In the genomic region with DNA sequence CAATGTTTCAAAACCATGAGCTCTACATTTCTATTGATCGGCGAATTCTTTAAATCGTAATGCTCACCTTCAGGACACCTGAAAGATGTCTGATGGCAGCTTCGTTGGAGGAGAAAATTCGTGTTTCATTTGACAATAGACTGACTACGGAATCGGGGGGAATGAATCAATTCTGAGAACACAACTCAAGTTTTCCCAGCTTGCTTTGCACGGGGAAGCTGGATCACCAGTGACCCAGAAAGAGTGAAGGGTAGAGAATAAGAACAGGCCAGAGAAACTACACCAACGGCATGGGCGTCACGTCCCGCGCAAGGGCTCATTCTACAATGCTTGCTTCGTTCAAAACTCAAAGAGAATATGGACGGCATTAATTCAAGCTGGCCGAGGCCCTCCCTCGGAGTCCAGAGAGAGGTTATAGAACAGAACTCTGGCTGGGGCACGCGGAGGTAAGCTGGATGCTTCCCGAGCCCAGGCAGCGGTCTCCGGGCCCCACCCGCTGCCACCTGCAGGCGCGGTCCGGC, we compare ENCODE assay signal across 9 mouse cellular contexts. TPM values are rescaled to one million over a fixed set of nuclear protein-coding genes. Genes with fewer than 3 reads are reported as not detected.
DNase-seq lines count a peak whose midpoint lies in the region; ATAC-seq and TF ChIP-seq lines count a peak whose summit lies in the region.
"Had no signal": no experiment of that assay in that cellular context is flagged by ENCODE, and none has a peak within 500 bp of the region (broad histone marks: within the 10 kb centered on the region; RNA-seq: fewer than 3 reads in every experiment).

No protein-coding gene starts in this region.

- 9% methylated on average over 25 of the region's 26 CpGs for WGBS in embryonic facial prominence, embryonic 12.5 days
- 8% methylated on average over 26 of the region's 26 CpGs for WGBS in intestine, embryonic 14.5 days
- 7% methylated on average over 26 of the region's 26 CpGs for WGBS in neural tube, embryonic 12.5 days

- DNase-seq in left cerebral cortex, adult 2 months (ENCODE audit: extremely low spot score in 1 of 2, low spot score in 2 of 2): no peak
- no peak for DNase-seq in left cerebral cortex, postnatal 36 days (ENCODE audit: low spot score in 2 of 2)
- DNase-seq in intestine, embryonic 14.5 days (ENCODE audit: low spot score): no peak
- DNase-seq in layer of hippocampus, adult 9-10 months (ENCODE audit: low spot score): no peak
- no peak for DNase-seq in frontal cortex, postnatal 25 days (ENCODE audit: low spot score in 2 of 2)

- H3K4me1 ChIP-seq in embryonic facial prominence, embryonic 12.5 days: peaks cover 43% of the 10 kb centered on the region
- peaks cover 26% of the 10 kb centered on the region for H3K4me1 ChIP-seq in intestine, embryonic 14.5 days (replicated peaks; ENCODE audit: control insufficient read depth, insufficient read depth, low read length)
- peaks cover 47% of the 10 kb centered on the region for H3K4me1 ChIP-seq in neural tube, embryonic 12.5 days

- H3K4me2 ChIP-seq in embryonic facial prominence, embryonic 12.5 days (replicated peaks): peak overlapping the region; percentile 64
- peak overlapping the region; percentile 90 for H3K4me2 ChIP-seq in intestine, embryonic 14.5 days (ENCODE audit: low read length)
- H3K4me2 ChIP-seq in neural tube, embryonic 12.5 days (replicated peaks): peak overlapping the region; percentile 63

- peak overlapping the region; percentile 94 for H3K27ac ChIP-seq in left cerebral cortex, adult 2 months
- peak overlapping the region; percentile 75 for H3K27ac ChIP-seq in embryonic facial prominence, embryonic 12.5 days
- H3K27ac ChIP-seq in intestine, embryonic 14.5 days (ENCODE audit: low read depth): peak overlapping the region; percentile 74
- peak overlapping the region; percentile 77 for H3K27ac ChIP-seq in neural tube, embryonic 12.5 days

- H3K27me3 ChIP-seq in embryonic facial prominence, embryonic 12.5 days: no peaks in the 10 kb centered on the region
- no peaks in the 10 kb centered on the region for H3K27me3 ChIP-seq in intestine, embryonic 14.5 days (replicated peaks; ENCODE audit: control insufficient read depth, insufficient read depth, low read length)
- H3K27me3 ChIP-seq in neural tube, embryonic 12.5 days (replicated peaks): no peaks in the 10 kb centered on the region

- ATAC-seq in embryonic facial prominence, embryonic 12.5 days (ENCODE audit: insufficient number of reproducible peaks, insufficient read depth, low FRiP score, low TSS enrichment): no peak
- ATAC-seq in intestine, embryonic 14.5 days (replicated peaks; ENCODE audit: low FRiP score, low TSS enrichment, low read depth): no peak
- no peak for ATAC-seq in neural tube, embryonic 12.5 days (ENCODE audit: low FRiP score, low read depth)
- ATAC-seq in megakaryocyte-erythroid progenitor cell, adult 5-6 weeks (replicated peaks; ENCODE audit: low FRiP score, low TSS enrichment, poor library complexity, severe bottlenecking): no peak

- TF ChIP-seq CTCF in left cerebral cortex, adult 2 months (IDR thresholded peaks at IDR 0.05): no peak; the same call in 1 of the 2 replicates

- peak overlapping the region; percentile 72 for H3K9ac ChIP-seq in embryonic facial prominence, embryonic 12.5 days
- H3K9ac ChIP-seq in intestine, embryonic 14.5 days (ENCODE audit: low read length): peak overlapping the region; percentile 61
- H3K9ac ChIP-seq in neural tube, embryonic 12.5 days: peak overlapping the region; percentile 76

- H3K36me3 ChIP-seq in embryonic facial prominence, embryonic 12.5 days: peaks cover 24% of the 10 kb centered on the region
- H3K36me3 ChIP-seq in intestine, embryonic 14.5 days (ENCODE audit: control insufficient read depth, insufficient read depth, low read length): 0 out of 2 replicates have a peak, but pooled peaks cover 16% of the 10 kb centered on the region
- H3K36me3 ChIP-seq in neural tube, embryonic 12.5 days: peaks cover 26% of the 10 kb centered on the region

- no peaks in the 10 kb centered on the region for H3K9me3 ChIP-seq in embryonic facial prominence, embryonic 12.5 days
- H3K9me3 ChIP-seq in intestine, embryonic 14.5 days (ENCODE audit: control insufficient read depth, low read length): no peaks in the 10 kb centered on the region
- H3K9me3 ChIP-seq in neural tube, embryonic 12.5 days: no peaks in the 10 kb centered on the region

- intact Hi-C loops in left cerebral cortex, adult 2 months (cut with DNase I): no loop called here
- intact Hi-C loops in left cerebral cortex, postnatal 36 days (cut with DNase I): no loop called here

- H3K4me3 ChIP-seq in left cerebral cortex, adult 2 months: peak overlapping the region; percentile 92
- peak overlapping the region; percentile 78 for H3K4me3 ChIP-seq in embryonic facial prominence, embryonic 12.5 days
- peak overlapping the region; percentile 63 for H3K4me3 ChIP-seq in intestine, embryonic 14.5 days (ENCODE audit: low read depth, low read length)
- peak overlapping the region; percentile 87 for H3K4me3 ChIP-seq in neural tube, embryonic 12.5 days

RNA-seq across cellular contexts. Expression of a gene that starts 0.5 kb away (rescaled TPM):
- total RNA-seq in left cerebral cortex, adult 2 months (2021): 10 to 100 TPM; 81.4 to 84.4 TPM
- 10 to 100 TPM; 77.1 to 79.7 TPM for total RNA-seq in left cerebral cortex, postnatal 36 days (2021)
- polyA plus RNA-seq in embryonic facial prominence, embryonic 12.5 days (2016; fragmentation: Nextera tagmentation; extraction: Ambion mirVana): 10.5 and 10.6 TPM in 2 replicates
- 5.2 and 5.3 TPM in 2 replicates for polyA plus RNA-seq in intestine, embryonic 14.5 days (2014; fragmentation: Nextera tagmentation; extraction: Ambion mirVana)
- polyA plus RNA-seq in neural tube, embryonic 12.5 days (2016; fragmentation: Nextera tagmentation; extraction: Ambion mirVana): 26.6 and 29.1 TPM in 2 replicates
- 5.6 and 6.9 TPM in 2 replicates for total RNA-seq in megakaryocyte-erythroid progenitor cell, adult 5-6 weeks (2014; fragmentation: Nextera tagmentation)
- 2.9 and 4.4 TPM in 2 replicates for total RNA-seq in megakaryocyte-erythroid progenitor cell, adult 5-6 weeks (2017)

RNA-seq across cellular contexts. Expression of a gene that starts 0.7 kb away (rescaled TPM):
- total RNA-seq in left cerebral cortex, adult 2 months (2021): 10 to 100 TPM; 30.7 to 32.0 TPM
- 10 to 100 TPM; 26.6 to 38.0 TPM for total RNA-seq in left cerebral cortex, postnatal 36 days (2021)
- polyA plus RNA-seq in embryonic facial prominence, embryonic 12.5 days (2016; fragmentation: Nextera tagmentation; extraction: Ambion mirVana): 25.7 and 29.1 TPM in 2 replicates
- polyA plus RNA-seq in intestine, embryonic 14.5 days (2014; fragmentation: Nextera tagmentation; extraction: Ambion mirVana): 17.8 and 18.4 TPM in 2 replicates
- polyA plus RNA-seq in neural tube, embryonic 12.5 days (2016; fragmentation: Nextera tagmentation; extraction: Ambion mirVana): 27.8 and 30.7 TPM in 2 replicates
- total RNA-seq in megakaryocyte-erythroid progenitor cell, adult 5-6 weeks (2014; fragmentation: Nextera tagmentation): 2.2 and 5.8 TPM in 2 replicates
- total RNA-seq in megakaryocyte-erythroid progenitor cell, adult 5-6 weeks (2017): 3.3 and 4.0 TPM in 2 replicates

RNA-seq across cellular contexts. Expression of a gene that starts 37.6 kb away (rescaled TPM):
- total RNA-seq in left cerebral cortex, adult 2 months (2021): not detected
- total RNA-seq in left cerebral cortex, postnatal 36 days (2021): not detected
- 0.64 and 10.6 TPM in 2 replicates for polyA plus RNA-seq in embryonic facial prominence, embryonic 12.5 days (2016; fragmentation: Nextera tagmentation; extraction: Ambion mirVana)
- polyA plus RNA-seq in intestine, embryonic 14.5 days (2014; fragmentation: Nextera tagmentation; extraction: Ambion mirVana): 0.28 and 0.56 TPM in 2 replicates
- 3.1 and 5.0 TPM in 2 replicates for polyA plus RNA-seq in neural tube, embryonic 12.5 days (2016; fragmentation: Nextera tagmentation; extraction: Ambion mirVana)
- not detected in 2 replicates for total RNA-seq in megakaryocyte-erythroid progenitor cell, adult 5-6 weeks (2014; fragmentation: Nextera tagmentation)
- total RNA-seq in megakaryocyte-erythroid progenitor cell, adult 5-6 weeks (2017): not detected in 2 replicates

RNA-seq across cellular contexts. Expression of a gene that starts 49.7 kb away (rescaled TPM):
- total RNA-seq in left cerebral cortex, adult 2 months (2021): 10 to 100 TPM in 1 of 2 experiments, 1 to 10 TPM in 1; 6.6 to 10.2 TPM
- 1 to 10 TPM; 5.9 to 7.7 TPM for total RNA-seq in left cerebral cortex, postnatal 36 days (2021)
- 12.0 and 14.0 TPM in 2 replicates for polyA plus RNA-seq in embryonic facial prominence, embryonic 12.5 days (2016; fragmentation: Nextera tagmentation; extraction: Ambion mirVana)
- polyA plus RNA-seq in intestine, embryonic 14.5 days (2014; fragmentation: Nextera tagmentation; extraction: Ambion mirVana): 15.9 and 16.4 TPM in 2 replicates
- polyA plus RNA-seq in neural tube, embryonic 12.5 days (2016; fragmentation: Nextera tagmentation; extraction: Ambion mirVana): 9.4 and 10.2 TPM in 2 replicates
- total RNA-seq in megakaryocyte-erythroid progenitor cell, adult 5-6 weeks (2014; fragmentation: Nextera tagmentation): 15.4 and 26.3 TPM in 2 replicates
- 11.6 and 20.4 TPM in 2 replicates for total RNA-seq in megakaryocyte-erythroid progenitor cell, adult 5-6 weeks (2017)

RNA-seq across cellular contexts. Expression of a gene that starts 52.6 kb away (rescaled TPM):
- not detected for total RNA-seq in left cerebral cortex, adult 2 months (2021)
- not detected for total RNA-seq in left cerebral cortex, postnatal 36 days (2021)
- not detected in 2 replicates for polyA plus RNA-seq in embryonic facial prominence, embryonic 12.5 days (2016; fragmentation: Nextera tagmentation; extraction: Ambion mirVana)
- polyA plus RNA-seq in intestine, embryonic 14.5 days (2014; fragmentation: Nextera tagmentation; extraction: Ambion mirVana): 0.40 TPM in 1 of 2 replicates, not detected in the other
- polyA plus RNA-seq in neural tube, embryonic 12.5 days (2016; fragmentation: Nextera tagmentation; extraction: Ambion mirVana): 0.45 TPM in 1 of 2 replicates, not detected in the other
- not detected in 2 replicates for total RNA-seq in megakaryocyte-erythroid progenitor cell, adult 5-6 weeks (2014; fragmentation: Nextera tagmentation)
- not detected in 2 replicates for total RNA-seq in megakaryocyte-erythroid progenitor cell, adult 5-6 weeks (2017)
- total RNA-seq: layer of hippocampus, adult 8-10 months had no signal

Comparison
In these comparisons a context has a peak if more than half of its experiments do, and no peak if none do; other contexts are left out.
1. RNA of a gene that starts 0.5 kb away (total RNA-seq): 81.4 to 84.4 TPM in left cerebral cortex, adult 2 months and 77.1 to 79.7 TPM in left cerebral cortex, postnatal 36 days; 2.9 to 6.9 TPM in megakaryocyte-erythroid progenitor cell, adult 5-6 weeks; every median in the first group is over 4 times any median in the second.
2. RNA of a gene that starts 0.7 kb away (total RNA-seq): 26.6 to 38.0 TPM in left cerebral cortex, postnatal 36 days and 30.7 to 32.0 TPM in left cerebral cortex, adult 2 months; 2.2 to 5.8 TPM in megakaryocyte-erythroid progenitor cell, adult 5-6 weeks; every median in the first group is over 4 times any median in the second.
3. Peak in every context shown above with its lines, with median percentiles within 50 percentile points of each other: H3K27ac ChIP-seq, H3K4me3 ChIP-seq, H3K4me2 ChIP-seq and H3K9ac ChIP-seq.